Comparison of ENCODE assay signal across 16 mouse cellular contexts in genomic region chr4:145019121-145019714, GRCm38 (mm10).
DNase-seq lines count a peak whose midpoint lies in the region; ATAC-seq lines count a peak whose summit lies in the region.
"Had no signal": no experiment of that assay in that cellular context is flagged by ENCODE, and none has a peak within 500 bp of the region (broad histone marks: within the 10 kb centered on the region; RNA-seq: fewer than 3 reads in every experiment).

No protein-coding gene starts in this region.

- H3K27ac ChIP-seq in brown adipose tissue, adult 24 weeks (replicated peaks; ENCODE audit: low read depth, low read length) = peak overlapping the region; percentile 71
- no peak overlapping the region for H3K27ac ChIP-seq in midbrain, embryonic 10.5 days (replicated peaks)
- H3K27ac ChIP-seq: embryonic facial prominence, embryonic 12.5 days; forebrain, embryonic 10.5 days; limb, embryonic 12.5 days; stomach, embryonic 15.5 days had no signal

- WGBS in midbrain, embryonic 10.5 days = 91% methylated on average over 3 of the region's 3 CpGs

- H3K36me3 ChIP-seq in midbrain, embryonic 10.5 days = peaks cover 28% of the 10 kb centered on the region

- peak; percentile 81 for ATAC-seq in megakaryocyte, adult 5-6 weeks (ENCODE audit: poor library complexity, severe bottlenecking)

- no peak overlapping the region for H3K4me3 ChIP-seq in brown adipose tissue, adult 24 weeks (ENCODE audit: insufficient read depth, low read depth, low read length)
- H3K4me3 ChIP-seq in midbrain, embryonic 10.5 days = no peak overlapping the region
- H3K4me3 ChIP-seq: embryonic facial prominence, embryonic 12.5 days; forebrain, embryonic 10.5 days; limb, embryonic 12.5 days; stomach, embryonic 15.5 days had no signal

- DNase-seq in thymus, postnatal 0 days (ENCODE audit: low spot score) = peak; percentile 65
- DNase-seq in thymus, adult 18-20 months = no peak
- DNase-seq in thymus, postnatal 4 days = peak; percentile 48
- no peak for DNase-seq in adipocyte (ENCODE audit: low spot score)
- DNase-seq in layer of hippocampus, postnatal 36 days = no peak
- DNase-seq in midbrain, embryonic 10.5 days (ENCODE audit: low spot score) = no peak
- DNase-seq: cerebellum, postnatal 10 days; kidney, postnatal 10 days; lung, postnatal 36 days; right cerebral cortex, postnatal 25 days had no signal

- peaks cover 23% of the 10 kb centered on the region for H3K4me1 ChIP-seq in brown adipose tissue, adult 24 weeks (ENCODE audit: control insufficient read depth, insufficient read depth, insufficient read length, low read length)
- H3K4me1 ChIP-seq in midbrain, embryonic 10.5 days = no peaks in the 10 kb centered on the region
- H3K4me1 ChIP-seq: forebrain, embryonic 10.5 days had no signal

- H3K27me3 ChIP-seq in midbrain, embryonic 10.5 days (ENCODE audit: low read depth, poor library complexity, severe bottlenecking) = no peaks in the 10 kb centered on the region
- H3K27me3 ChIP-seq: embryonic facial prominence, embryonic 12.5 days; limb, embryonic 12.5 days; stomach, embryonic 15.5 days had no signal

- no peaks in the 10 kb centered on the region for H3K9me3 ChIP-seq in midbrain, embryonic 10.5 days (replicated peaks)
- H3K9me3 ChIP-seq: embryonic facial prominence, embryonic 12.5 days; forebrain, embryonic 10.5 days; limb, embryonic 12.5 days; stomach, embryonic 15.5 days had no signal

Comparison
In these comparisons a context has a peak if more than half of its experiments do, and no peak if none do; other contexts are left out.
1. DNase-seq: peak in thymus, postnatal 0 days (single experiment) and thymus, postnatal 4 days (single experiment); none in thymus, adult 18-20 months (0 of 2), adipocyte (single experiment), layer of hippocampus, postnatal 36 days (0 of 2) and midbrain, embryonic 10.5 days (single experiment).